Mouse (Mus musculus): ENCODE measurements around the gene Vwa8. TPM values are rescaled to one million over a fixed set of nuclear protein-coding genes. Genes with fewer than 3 reads are reported as not detected.
"Not testable (repeated sequence)": the region's sequence is repeated elsewhere in the genome, so short reads cannot be mapped to it uniquely, and the experiment has no call there.

Vwa8 gene
- polyA plus RNA-seq, 1 experiment from 2014 or later = 14.7 TPM

- not testable (repeated sequence) for H3K27me3 ChIP-seq (ENCODE audit: control insufficient read depth, insufficient read depth, low read length); H3K9me3 ChIP-seq (ENCODE audit: control insufficient read depth, low read depth, low read length); H3K4me1 ChIP-seq (ENCODE audit: control insufficient read depth, insufficient read depth, low read length); H3K36me3 ChIP-seq (ENCODE audit: control insufficient read depth, insufficient read depth, low read length); ATAC-seq (ENCODE audit: insufficient number of reproducible peaks, insufficient read depth, low FRiP score, low read depth); H3K9ac ChIP-seq (replicated peaks; ENCODE audit: low read depth, low read length); H3K4me3 ChIP-seq (ENCODE audit: low read depth, low read length); H3K27ac ChIP-seq (ENCODE audit: low read length); H3K4me2 ChIP-seq (replicated peaks; ENCODE audit: low read depth, low read length)
- WGBS = 76% methylated on average over 5 of the region's 5 CpGs
Observed at GRCm38 (mm10) chr14:79017710-79018109, 168.9 kb downstream of the Vwa8 start.

- H3K4me3 ChIP-seq (ENCODE audit: low read depth, low read length) = no peak overlapping the region
- H3K36me3 ChIP-seq (ENCODE audit: control insufficient read depth, insufficient read depth, low read length) = no peaks in the 10 kb centered on the region
- H3K27me3 ChIP-seq (ENCODE audit: control insufficient read depth, insufficient read depth, low read length) = no peaks in the 10 kb centered on the region
- no peaks in the 10 kb centered on the region for H3K9me3 ChIP-seq (ENCODE audit: control insufficient read depth, low read depth, low read length)
- WGBS = 75% methylated on average over 4 of the region's 4 CpGs
- no peak overlapping the region for H3K4me2 ChIP-seq (replicated peaks; ENCODE audit: low read depth, low read length)
- H3K9ac ChIP-seq (replicated peaks; ENCODE audit: low read depth, low read length) = no peak overlapping the region
- no peak overlapping the region for H3K27ac ChIP-seq (ENCODE audit: low read length)
- ATAC-seq (ENCODE audit: insufficient number of reproducible peaks, insufficient read depth, low FRiP score, low read depth) = no peak
- no peaks in the 10 kb centered on the region for H3K4me1 ChIP-seq (ENCODE audit: control insufficient read depth, insufficient read depth, low read length)
Observed at GRCm38 (mm10) chr14:79018564-79018963, 169.7 kb downstream of the Vwa8 start.

- H3K9me3 ChIP-seq (ENCODE audit: control insufficient read depth, low read depth, low read length) = no peaks in the 10 kb centered on the region
- no peak overlapping the region for H3K27ac ChIP-seq (ENCODE audit: low read length)
- no peaks in the 10 kb centered on the region for H3K4me1 ChIP-seq (ENCODE audit: control insufficient read depth, insufficient read depth, low read length)
- no peaks in the 10 kb centered on the region for H3K36me3 ChIP-seq (ENCODE audit: control insufficient read depth, insufficient read depth, low read length)
- H3K27me3 ChIP-seq (ENCODE audit: control insufficient read depth, insufficient read depth, low read length) = no peaks in the 10 kb centered on the region
- ATAC-seq (ENCODE audit: insufficient number of reproducible peaks, insufficient read depth, low FRiP score, low read depth) = no peak
- H3K4me3 ChIP-seq (ENCODE audit: low read depth, low read length) = no peak overlapping the region
- no peak overlapping the region for H3K9ac ChIP-seq (replicated peaks; ENCODE audit: low read depth, low read length)
- 61% methylated on average over 7 of the region's 7 CpGs for WGBS
- no peak overlapping the region for H3K4me2 ChIP-seq (replicated peaks; ENCODE audit: low read depth, low read length)
Observed at GRCm38 (mm10) chr14:79021725-79022124, 172.9 kb downstream of the Vwa8 start.

GRCm38 (mm10) chr14:79028996-79029575, 180.2 kb downstream of the Vwa8 start:
- H3K27me3 ChIP-seq (ENCODE audit: control insufficient read depth, insufficient read depth, low read length) = no peaks in the 10 kb centered on the region
- H3K4me3 ChIP-seq (ENCODE audit: low read depth, low read length) = no peak overlapping the region
- no peak overlapping the region for H3K27ac ChIP-seq (ENCODE audit: low read length)
- WGBS = 68% methylated on average over 3 of the region's 3 CpGs
- H3K9me3 ChIP-seq (ENCODE audit: control insufficient read depth, low read depth, low read length) = no peaks in the 10 kb centered on the region
- H3K9ac ChIP-seq (replicated peaks; ENCODE audit: low read depth, low read length) = no peak overlapping the region
- no peaks in the 10 kb centered on the region for H3K36me3 ChIP-seq (ENCODE audit: control insufficient read depth, insufficient read depth, low read length)
- H3K4me2 ChIP-seq (replicated peaks; ENCODE audit: low read depth, low read length) = no peak overlapping the region
- 0 out of 2 replicates have a peak, but pooled peaks cover 9% of the 10 kb centered on the region for H3K4me1 ChIP-seq (ENCODE audit: control insufficient read depth, insufficient read depth, low read length)
- no peak for ATAC-seq (ENCODE audit: insufficient number of reproducible peaks, insufficient read depth, low FRiP score, low read depth)

GRCm38 (mm10) chr14:79030715-79031114, 181.9 kb downstream of the Vwa8 start:
- Histone ChIP-seq H3K4me1 (ENCODE audit: control insufficient read depth, insufficient read depth, low read length) (peaks cover 15% of the 10 kb centered on the region; the same call in 1 of the 2 replicates), H3K4me3 (ENCODE audit: low read depth, low read length) (no peak overlapping the region), H3K27me3 (ENCODE audit: control insufficient read depth, insufficient read depth, low read length) (no peaks in the 10 kb centered on the region), H3K9ac (replicated peaks; ENCODE audit: low read depth, low read length) (no peak overlapping the region), H3K9me3 (ENCODE audit: control insufficient read depth, low read depth, low read length) (no peaks in the 10 kb centered on the region), H3K36me3 (ENCODE audit: control insufficient read depth, insufficient read depth, low read length) (no peaks in the 10 kb centered on the region), H3K27ac (ENCODE audit: low read length) (no peak overlapping the region), H3K4me2 (replicated peaks; ENCODE audit: low read depth, low read length) (no peak overlapping the region)
- ATAC-seq (ENCODE audit: insufficient number of reproducible peaks, insufficient read depth, low FRiP score, low read depth) = no peak
- WGBS = 82% methylated on average over 3 of the region's 3 CpGs

- ATAC-seq (ENCODE audit: insufficient number of reproducible peaks, insufficient read depth, low FRiP score, low read depth) = no peak
- peaks cover 15% of the 10 kb centered on the region; the same call in 1 of the 2 replicates for H3K4me1 ChIP-seq (ENCODE audit: control insufficient read depth, insufficient read depth, low read length)
- H3K36me3 ChIP-seq (ENCODE audit: control insufficient read depth, insufficient read depth, low read length) = no peaks in the 10 kb centered on the region
- H3K4me2 ChIP-seq (replicated peaks; ENCODE audit: low read depth, low read length) = no peak overlapping the region
- H3K27me3 ChIP-seq (ENCODE audit: control insufficient read depth, insufficient read depth, low read length) = no peaks in the 10 kb centered on the region
- H3K9ac ChIP-seq (replicated peaks; ENCODE audit: low read depth, low read length) = no peak overlapping the region
- 92% methylated on average over 8 of the region's 8 CpGs for WGBS
- no peaks in the 10 kb centered on the region for H3K9me3 ChIP-seq (ENCODE audit: control insufficient read depth, low read depth, low read length)
- no peak overlapping the region for H3K4me3 ChIP-seq (ENCODE audit: low read depth, low read length)
- no peak overlapping the region for H3K27ac ChIP-seq (ENCODE audit: low read length)
Observed at GRCm38 (mm10) chr14:79031230-79031740, 182.4 kb downstream of the Vwa8 start.

GRCm38 (mm10) chr14:79033396-79033795, 184.5 kb downstream of the Vwa8 start:
- ATAC-seq (ENCODE audit: insufficient number of reproducible peaks, insufficient read depth, low FRiP score, low read depth) = no peak
- Histone ChIP-seq H3K4me1 (ENCODE audit: control insufficient read depth, insufficient read depth, low read length) (peaks cover 15% of the 10 kb centered on the region; the same call in 1 of the 2 replicates), H3K36me3 (ENCODE audit: control insufficient read depth, insufficient read depth, low read length) (no peaks in the 10 kb centered on the region), H3K27me3 (ENCODE audit: control insufficient read depth, insufficient read depth, low read length) (no peaks in the 10 kb centered on the region), H3K9ac (replicated peaks; ENCODE audit: low read depth, low read length) (no peak overlapping the region), H3K27ac (ENCODE audit: low read length) (peak overlapping the region; percentile 44; the same call in 1 of the 2 replicates), H3K4me3 (ENCODE audit: low read depth, low read length) (no peak overlapping the region), H3K4me2 (replicated peaks; ENCODE audit: low read depth, low read length) (no peak overlapping the region), H3K9me3 (ENCODE audit: control insufficient read depth, low read depth, low read length) (no peaks in the 10 kb centered on the region)
- 35% methylated on average over 6 of the region's 6 CpGs for WGBS

GRCm38 (mm10) chr14:79034511-79034913, 185.7 kb downstream of the Vwa8 start:
- H3K4me2 ChIP-seq (replicated peaks; ENCODE audit: low read depth, low read length) = no peak overlapping the region
- no peak overlapping the region for H3K4me3 ChIP-seq (ENCODE audit: low read depth, low read length)
- peak; percentile 72 for ATAC-seq (ENCODE audit: insufficient number of reproducible peaks, insufficient read depth, low FRiP score, low read depth)
- H3K27ac ChIP-seq (ENCODE audit: low read length) = peak overlapping the region; percentile 35
- H3K9me3 ChIP-seq (ENCODE audit: control insufficient read depth, low read depth, low read length) = no peaks in the 10 kb centered on the region
- no peaks in the 10 kb centered on the region for H3K27me3 ChIP-seq (ENCODE audit: control insufficient read depth, insufficient read depth, low read length)
- no peak overlapping the region for H3K9ac ChIP-seq (replicated peaks; ENCODE audit: low read depth, low read length)
- 28% methylated on average over 9 of the region's 9 CpGs for WGBS
- H3K36me3 ChIP-seq (ENCODE audit: control insufficient read depth, insufficient read depth, low read length) = no peaks in the 10 kb centered on the region
- peaks cover 12% of the 10 kb centered on the region; the same call in 1 of the 2 replicates for H3K4me1 ChIP-seq (ENCODE audit: control insufficient read depth, insufficient read depth, low read length)

GRCm38 (mm10) chr14:79035575-79035974, 186.7 kb downstream of the Vwa8 start:
- peaks cover 12% of the 10 kb centered on the region; the same call in 1 of the 2 replicates for H3K4me1 ChIP-seq (ENCODE audit: control insufficient read depth, insufficient read depth, low read length)
- WGBS = 90% methylated on average over 9 of the region's 9 CpGs
- no peak overlapping the region for H3K27ac ChIP-seq (ENCODE audit: low read length)
- H3K4me3 ChIP-seq (ENCODE audit: low read depth, low read length) = no peak overlapping the region
- no peaks in the 10 kb centered on the region for H3K9me3 ChIP-seq (ENCODE audit: control insufficient read depth, low read depth, low read length)
- no peaks in the 10 kb centered on the region for H3K36me3 ChIP-seq (ENCODE audit: control insufficient read depth, insufficient read depth, low read length)
- no peak overlapping the region for H3K4me2 ChIP-seq (replicated peaks; ENCODE audit: low read depth, low read length)
- no peaks in the 10 kb centered on the region for H3K27me3 ChIP-seq (ENCODE audit: control insufficient read depth, insufficient read depth, low read length)
- H3K9ac ChIP-seq (replicated peaks; ENCODE audit: low read depth, low read length) = no peak overlapping the region
- no peak for ATAC-seq (ENCODE audit: insufficient number of reproducible peaks, insufficient read depth, low FRiP score, low read depth)

Measured in stomach, embryonic 14.5 days (tissue).